Mouse (Mus musculus): Measurements from ENCODE around the gene Rufy1.

- TF ChIP-seq POLR2A (IDR thresholded peaks at IDR 0.05; ENCODE audit: borderline replicate concordance, control insufficient read depth, low read depth, low read length) (no peak), CTCF (IDR thresholded peaks at IDR 0.05; ENCODE audit: control insufficient read depth, insufficient read depth, low read length) (no peak)
These were observed 2.0 kb upstream of the Rufy1 start for GRCm38 (mm10) chr11:50432896-50433295.

All from bone marrow, adult 2 months (tissue).